ENCODE assay signal across 29 mouse cellular contexts in the genomic region with DNA sequence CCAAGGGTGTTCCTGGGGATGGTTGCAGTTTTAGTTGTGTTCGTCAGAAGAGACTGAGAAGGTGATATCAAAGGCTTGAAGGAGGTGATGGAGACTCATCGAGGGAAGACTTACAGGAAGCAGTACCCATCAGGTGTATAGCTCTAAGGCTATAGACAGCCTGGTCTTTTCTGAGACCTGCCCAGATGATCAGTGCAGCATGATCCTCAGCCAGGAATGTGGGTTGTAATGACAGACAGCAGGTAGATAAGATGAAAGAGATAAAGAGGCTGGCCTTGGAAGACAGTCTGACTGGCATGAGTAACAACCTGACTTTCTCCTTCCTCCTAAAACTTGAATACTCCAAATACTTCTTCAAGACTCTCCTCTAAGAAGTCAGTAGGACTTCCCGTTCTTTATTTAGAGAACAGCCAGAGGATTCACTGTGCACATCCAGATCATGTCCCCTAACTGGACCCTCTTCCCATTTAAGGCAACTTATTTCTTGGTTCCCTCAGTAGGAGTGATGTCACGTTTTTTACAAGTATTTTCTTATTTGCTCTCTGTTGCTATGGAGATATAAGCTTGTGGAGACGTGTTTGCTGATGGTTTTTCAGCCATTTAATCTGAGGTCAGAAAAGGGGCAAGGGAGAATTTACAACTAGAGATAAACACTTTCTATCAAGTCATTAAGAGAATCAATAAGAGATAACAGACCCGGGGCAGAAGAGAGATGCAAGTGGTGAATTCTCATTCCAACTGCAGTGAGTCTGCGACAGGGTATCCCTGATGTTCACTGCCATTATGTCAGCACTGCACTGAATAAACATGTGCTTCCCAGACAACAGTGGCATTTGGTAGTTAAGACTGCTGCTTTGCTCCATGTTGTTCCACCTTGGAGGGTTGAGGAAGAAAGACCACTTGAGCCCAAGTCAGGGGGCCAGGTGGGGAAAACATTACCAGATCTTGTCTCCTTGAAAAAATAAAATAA. TPM values are rescaled to one million over a fixed set of nuclear protein-coding genes. Genes with fewer than 3 reads are reported as not detected.
A peak's percentile ranks its signal among the peaks of the same experiment; 100 is the strongest.
DNase-seq lines count a peak whose midpoint lies in the region; ATAC-seq and TF ChIP-seq lines count a peak whose summit lies in the region.
"Had no signal": no experiment of that assay in that cellular context is flagged by ENCODE, and none has a peak within 500 bp of the region (broad histone marks: within the 10 kb centered on the region; RNA-seq: fewer than 3 reads in every experiment).

No protein-coding gene starts in this region.

- H3K9me3 ChIP-seq in forebrain, postnatal 0 days (ENCODE audit: low read length) = no peaks in the 10 kb centered on the region
- no peaks in the 10 kb centered on the region for H3K9me3 ChIP-seq in forebrain, embryonic 14.5 days (replicated peaks; ENCODE audit: control insufficient read depth, low read length)
- H3K9me3 ChIP-seq in lung, postnatal 0 days (ENCODE audit: low read length) = no peaks in the 10 kb centered on the region
- no peaks in the 10 kb centered on the region for H3K9me3 ChIP-seq in stomach, embryonic 14.5 days (ENCODE audit: control insufficient read depth, low read depth, low read length)
- no peaks in the 10 kb centered on the region for H3K9me3 ChIP-seq in stomach, postnatal 0 days (ENCODE audit: control insufficient read depth, low read length)
- H3K9me3 ChIP-seq: forebrain, embryonic 13.5 days; liver, embryonic 12.5 days; megakaryocyte, embryonic 14.5 days had no signal

- intact Hi-C loops in left cerebral cortex, postnatal 4 days (cut with DNase I) = no loop called here

- 70% methylated on average over 7 of the region's 7 CpGs for WGBS in forebrain, postnatal 0 days
- 78% methylated on average over 7 of the region's 7 CpGs for WGBS in forebrain, embryonic 14.5 days
- 23% methylated on average over 7 of the region's 7 CpGs for WGBS in lung, postnatal 0 days
- whole genome bisulfite sequencing in stomach, embryonic 14.5 days = 28% methylated on average over 7 of the region's 7 CpGs
- WGBS in stomach, postnatal 0 days = 31% methylated on average over 7 of the region's 7 CpGs

- H3K4me3 ChIP-seq in forebrain, postnatal 0 days (ENCODE audit: low read depth, low read length) = no peak overlapping the region
- no peak overlapping the region for H3K4me3 ChIP-seq in forebrain, embryonic 14.5 days (ENCODE audit: low read depth, low read length)
- no peak overlapping the region for H3K4me3 ChIP-seq in lung, postnatal 0 days (ENCODE audit: low read depth, low read length)
- H3K4me3 ChIP-seq in stomach, embryonic 14.5 days (ENCODE audit: low read depth, low read length) = no peak overlapping the region
- H3K4me3 ChIP-seq in stomach, postnatal 0 days (ENCODE audit: low read depth, low read length) = no peak overlapping the region
- H3K4me3 ChIP-seq: forebrain, embryonic 13.5 days; gastrocnemius, adult 2 months; layer of hippocampus, adult 2 months; liver, embryonic 12.5 days; megakaryocyte, embryonic 14.5 days had no signal

- H3K9ac ChIP-seq in forebrain, postnatal 0 days = no peak overlapping the region
- H3K9ac ChIP-seq in forebrain, embryonic 14.5 days (ENCODE audit: low read length) = no peak overlapping the region
- no peak overlapping the region for H3K9ac ChIP-seq in lung, postnatal 0 days (replicated peaks; ENCODE audit: low read depth)
- no peak overlapping the region for H3K9ac ChIP-seq in stomach, embryonic 14.5 days (replicated peaks; ENCODE audit: low read depth, low read length)
- H3K9ac ChIP-seq in stomach, postnatal 0 days (ENCODE audit: low read length) = no peak overlapping the region
- H3K9ac ChIP-seq: forebrain, embryonic 13.5 days; hindbrain, embryonic 14.5 days; liver, embryonic 12.5 days; liver, postnatal 0 days had no signal

- no peak overlapping the region for H3K4me2 ChIP-seq in forebrain, postnatal 0 days (ENCODE audit: low read depth)
- H3K4me2 ChIP-seq in forebrain, embryonic 14.5 days (ENCODE audit: low read length) = no peak overlapping the region
- no peak overlapping the region for H3K4me2 ChIP-seq in lung, postnatal 0 days (replicated peaks; ENCODE audit: low read depth, low read length)
- H3K4me2 ChIP-seq in stomach, embryonic 14.5 days (replicated peaks; ENCODE audit: low read depth, low read length) = no peak overlapping the region
- H3K4me2 ChIP-seq in stomach, postnatal 0 days (replicated peaks; ENCODE audit: low read depth) = no peak overlapping the region
- H3K4me2 ChIP-seq: forebrain, embryonic 13.5 days; heart, embryonic 11.5 days; hindbrain, embryonic 14.5 days; liver, embryonic 12.5 days had no signal

- H3K4me1 ChIP-seq in forebrain, postnatal 0 days (ENCODE audit: insufficient read depth) = no peaks in the 10 kb centered on the region
- no peaks in the 10 kb centered on the region for H3K4me1 ChIP-seq in forebrain, embryonic 14.5 days (ENCODE audit: control insufficient read depth, insufficient read depth, low read length)
- no peaks in the 10 kb centered on the region for H3K4me1 ChIP-seq in lung, postnatal 0 days (ENCODE audit: insufficient read depth, low read depth, low read length)
- H3K4me1 ChIP-seq in stomach, embryonic 14.5 days (ENCODE audit: control insufficient read depth, insufficient read depth, low read length) = peaks cover 9% of the 10 kb centered on the region; the same call in 1 of the 2 replicates
- H3K4me1 ChIP-seq in stomach, postnatal 0 days (replicated peaks; ENCODE audit: control insufficient read depth, insufficient read depth) = 0 out of 2 replicates have a peak, but pooled peaks cover 2% of the 10 kb centered on the region
- H3K4me1 ChIP-seq: liver, embryonic 12.5 days; megakaryocyte, embryonic 14.5 days had no signal

- H3K36me3 ChIP-seq in forebrain, postnatal 0 days (ENCODE audit: insufficient read depth) = no peaks in the 10 kb centered on the region
- no peaks in the 10 kb centered on the region for H3K36me3 ChIP-seq in forebrain, embryonic 14.5 days (ENCODE audit: control insufficient read depth, insufficient read depth, low read length)
- H3K36me3 ChIP-seq in lung, postnatal 0 days (ENCODE audit: insufficient read depth, low read length) = no peaks in the 10 kb centered on the region
- no peaks in the 10 kb centered on the region for H3K36me3 ChIP-seq in stomach, embryonic 14.5 days (ENCODE audit: control insufficient read depth, insufficient read depth, low read length)
- no peaks in the 10 kb centered on the region for H3K36me3 ChIP-seq in stomach, postnatal 0 days (ENCODE audit: control insufficient read depth, insufficient read depth, low read length)
- H3K36me3 ChIP-seq: liver, embryonic 12.5 days had no signal

- H3K27ac ChIP-seq in forebrain, postnatal 0 days (ENCODE audit: low read depth, low read length) = no peak overlapping the region
- no peak overlapping the region for H3K27ac ChIP-seq in forebrain, embryonic 14.5 days (ENCODE audit: low read depth, low read length)
- H3K27ac ChIP-seq in lung, postnatal 0 days (ENCODE audit: low read length) = no peak overlapping the region
- no peak overlapping the region for H3K27ac ChIP-seq in stomach, embryonic 14.5 days (ENCODE audit: low read length)
- no peak overlapping the region for H3K27ac ChIP-seq in stomach, postnatal 0 days (replicated peaks)
- H3K27ac ChIP-seq: forebrain, embryonic 13.5 days; gastrocnemius, adult 2 months; hindbrain, embryonic 14.5 days; layer of hippocampus, adult 2 months; liver, embryonic 12.5 days had no signal

- no peak for TF ChIP-seq CTCF in forebrain, postnatal 0 days (IDR thresholded peaks at IDR 0.05; ENCODE audit: low read depth)
- TF ChIP-seq CTCF in lung, postnatal 0 days (IDR thresholded peaks at IDR 0.05) = no peak
- no peak for TF ChIP-seq CTCF in stomach, postnatal 0 days (IDR thresholded peaks at IDR 0.05; ENCODE audit: low read depth)

- no peak for DNase-seq in forebrain, postnatal 0 days
- no peak for DNase-seq in forebrain, embryonic 14.5 days (ENCODE audit: low spot score)
- peak; percentile 37 for DNase-seq in lung, postnatal 0 days (ENCODE audit: low spot score)
- no peak for DNase-seq in lung, postnatal 25 days (ENCODE audit: low spot score)
- DNase-seq in stomach, postnatal 0 days (ENCODE audit: low spot score) = no peak
- no peak for DNase-seq in left cerebral cortex, postnatal 4 days
- DNase-seq in embryo, embryonic 10 days (ENCODE audit: low spot score) = no peak
- DNase-seq: adrenal gland, adult 8-10 months; cerebellum, adult 8-10 months; cerebellum, postnatal 25 days; gastrocnemius, adult 2 months; gastrocnemius, postnatal 36 days; heart, adult 18-20 months; heart, postnatal 36 days; kidney, adult 11 months; kidney, postnatal 14 days; liver, postnatal 0 days; lung, postnatal 4 days; right cerebral cortex, postnatal 25 days; thymus, adult 18-20 months; thymus, postnatal 25 days had no signal

- TF ChIP-seq EP300 in lung, postnatal 0 days (IDR thresholded peaks at IDR 0.05) = no peak
- no peak for TF ChIP-seq EP300 in stomach, postnatal 0 days (optimal IDR thresholded peaks at IDR 0.05)

- H3K27me3 ChIP-seq in forebrain, postnatal 0 days (ENCODE audit: insufficient read depth, low read length) = no peaks in the 10 kb centered on the region
- H3K27me3 ChIP-seq in forebrain, embryonic 14.5 days (replicated peaks; ENCODE audit: control insufficient read depth, insufficient read depth, low read length) = no peaks in the 10 kb centered on the region
- H3K27me3 ChIP-seq in lung, postnatal 0 days (replicated peaks; ENCODE audit: insufficient read depth, low read length) = no peaks in the 10 kb centered on the region
- no peaks in the 10 kb centered on the region for H3K27me3 ChIP-seq in stomach, embryonic 14.5 days (ENCODE audit: control insufficient read depth, insufficient read depth, low read length)
- no peaks in the 10 kb centered on the region for H3K27me3 ChIP-seq in stomach, postnatal 0 days (ENCODE audit: control insufficient read depth, insufficient read depth, low read length)
- H3K27me3 ChIP-seq: CH12.LX; forebrain, embryonic 13.5 days; liver, embryonic 12.5 days; megakaryocyte, embryonic 14.5 days had no signal

- ATAC-seq in forebrain, postnatal 0 days = peak; percentile 66
- ATAC-seq in forebrain, embryonic 14.5 days = no peak
- ATAC-seq in lung, postnatal 0 days = no peak; the same call in 1 of the 2 replicates
- ATAC-seq in stomach, embryonic 14.5 days (ENCODE audit: insufficient number of reproducible peaks, insufficient read depth, low FRiP score, low read depth) = peak; percentile 74; the same call in 1 of the 2 replicates
- ATAC-seq in stomach, postnatal 0 days (ENCODE audit: low FRiP score, low TSS enrichment) = no peak
- ATAC-seq: forebrain, embryonic 13.5 days; liver, embryonic 12.5 days; liver, postnatal 0 days had no signal

RNA-seq across cellular contexts. Expression of a gene that starts 29.6 kb away (rescaled TPM):
- total RNA-seq in forebrain, postnatal 0 days (2014; rRNA removed) = 3.7 and 6.1 TPM in 2 replicates
- 2.2 TPM in 2 replicates for polyA plus RNA-seq in forebrain, postnatal 0 days (2015; fragmentation: Nextera tagmentation; extraction: Ambion mirVana)
- 1.9 and 2.9 TPM in 2 replicates for polyA plus RNA-seq in forebrain, embryonic 14.5 days (2014; fragmentation: Nextera tagmentation; extraction: Ambion mirVana)
- polyA plus RNA-seq in lung, postnatal 0 days (2015; fragmentation: Nextera tagmentation; extraction: Ambion mirVana) = 2.4 and 2.9 TPM in 2 replicates
- polyA plus RNA-seq in stomach, embryonic 14.5 days (2014; fragmentation: Nextera tagmentation; extraction: Ambion mirVana) = 8.3 and 8.5 TPM in 2 replicates
- polyA plus RNA-seq in stomach, postnatal 0 days (2015; fragmentation: Nextera tagmentation; extraction: Ambion mirVana) = 4.5 and 4.8 TPM in 2 replicates
- 1 to 10 TPM; 4.2 to 4.8 TPM for total RNA-seq in left cerebral cortex, postnatal 4 days (2021)

Comparison
In these comparisons a context has a peak if more than half of its experiments do, and no peak if none do; other contexts are left out.
1. ATAC-seq: peak in forebrain, postnatal 0 days (single experiment) and stomach, embryonic 14.5 days (single experiment); none in forebrain, embryonic 14.5 days (single experiment), lung, postnatal 0 days (single experiment) and stomach, postnatal 0 days (single experiment).